Mouse (Mus musculus): ENCODE results near the gene Gm21698.
"Not testable (repeated sequence)": the region's sequence is repeated elsewhere in the genome, so short reads cannot be mapped to it uniquely, and the experiment has no call there.

Gm21698 gene

GRCm38 (mm10) chr5:25988550-25988949 lies at the start of gene Gm21698:
Gm21698 (minus strand) TSS chr5:25988650.
- not testable (repeated sequence) for DNase-seq (ENCODE audit: low spot score in 2 of 2)

GRCm38 (mm10) chr5:26022816-26023215 lies 34.4 kb upstream of the Gm21698 start, which contains the start of gene Gm5862:
Gm5862 (minus strand) TSS chr5:26022916.
- not testable (repeated sequence) for DNase-seq (ENCODE audit: low spot score in 2 of 2)

GRCm38 (mm10) chr5:26007697-26008096 lies 19.2 kb upstream of the Gm21698 start:
- not testable (repeated sequence) for DNase-seq (ENCODE audit: low spot score in 2 of 2)

GRCm38 (mm10) chr5:26006937-26007695 lies 18.7 kb upstream of the Gm21698 start:
- DNase-seq (ENCODE audit: low spot score in 2 of 2) = peak; percentile 4 to 5

GRCm38 (mm10) chr5:26004698-26005097 lies 16.2 kb upstream of the Gm21698 start, which contains the start of gene Gm1979:
Gm1979 (minus strand) TSS chr5:26004798.
- not testable (repeated sequence) for DNase-seq (ENCODE audit: low spot score in 2 of 2)

- not testable (repeated sequence) for DNase-seq (ENCODE audit: low spot score in 2 of 2)
Measured at GRCm38 (mm10) chr5:25972563-25972962, 15.9 kb downstream of the Gm21698 start, which contains the start of gene Gm21680. Gm21680 (minus strand) TSS chr5:25972663.

- DNase-seq (ENCODE audit: low spot score in 2 of 2) = not testable (repeated sequence)
Measured at GRCm38 (mm10) chr5:25957050-25957449, 31.4 kb downstream of the Gm21698 start.

GRCm38 (mm10) chr5:25956611-25957010 lies 31.8 kb downstream of the Gm21698 start:
- not testable (repeated sequence) for DNase-seq (ENCODE audit: low spot score in 2 of 2)

- DNase-seq (ENCODE audit: low spot score in 2 of 2) = not testable (repeated sequence)
Measured at GRCm38 (mm10) chr5:25954317-25954716, 34.1 kb downstream of the Gm21698 start, which contains the start of gene Gm21671. Gm21671 (minus strand) TSS chr5:25954417.

GRCm38 (mm10) chr5:25945391-25945790 lies 43.1 kb downstream of the Gm21698 start:
- DNase-seq (ENCODE audit: low spot score in 2 of 2) = not testable (repeated sequence)

GRCm38 (mm10) chr5:25942281-25942680 lies 46.2 kb downstream of the Gm21698 start, which contains the start of gene Gm21663:
Gm21663 (minus strand) TSS chr5:25942381.
- DNase-seq (ENCODE audit: low spot score in 2 of 2) = not testable (repeated sequence)
